Mouse (Mus musculus) myocyte (in vitro differentiated cells): Measurements from ENCODE around the gene Rgs6.

ENCODE experiments used
- CEBPB ChIP-seq: IDR thresholded peaks from 2 replicates; pipeline ENCODE4 v1.6.1; 2011; ENCODE audit warnings: mild to moderate bottlenecking, moderate library complexity; ENCODE audit not compliant: poor library complexity, insufficient read depth, severe bottlenecking
- E2F4 ChIP-seq: IDR thresholded peaks from one replicate; pipeline ENCODE4 v1.6.1; 2011; ENCODE audit warnings: mild to moderate bottlenecking, control low read depth, moderate library complexity; ENCODE audit not compliant: insufficient read depth
- MAX ChIP-seq: IDR thresholded peaks from one replicate; pipeline ENCODE4 v1.6.1; 2011; ENCODE audit warnings: low read depth, mild to moderate bottlenecking, control low read depth
- MYOD1 ChIP-seq, 3 experiments: IDR thresholded peaks; one replicate each; pipeline ENCODE4 v1.6.1; 2011; ENCODE audit warnings: control low read depth in 2 of 3, low read depth in 2 of 3, mild to moderate bottlenecking in 2 of 3, moderate library complexity in 1 of 3; ENCODE audit not compliant: insufficient read length in 2 of 3, control insufficient read depth in 1 of 3
- MYOG ChIP-seq, 3 experiments: IDR thresholded peaks; one replicate each; pipeline ENCODE4 v1.6.1; 2011; ENCODE audit warnings: control low read depth in 2 of 3, low read depth in 2 of 3, mild to moderate bottlenecking in 2 of 3; ENCODE audit not compliant: insufficient read length in 2 of 3, control insufficient read depth in 1 of 3, insufficient read depth in 1 of 3
- POLR2A ChIP-seq: IDR thresholded peaks from one replicate; pipeline ENCODE4 v1.6.1; 2011; ENCODE audit warnings: low read depth, mild to moderate bottlenecking, control low read depth, moderate library complexity; ENCODE audit not compliant: insufficient read length
- POLR2AphosphoS2 ChIP-seq: IDR thresholded peaks from one replicate; pipeline ENCODE4 v1.6.1; 2011; ENCODE audit warnings: low read depth, control low read depth; ENCODE audit not compliant: insufficient read length
- SRF ChIP-seq: IDR thresholded peaks from one replicate; pipeline ENCODE4 v1.6.1; 2011; ENCODE audit warnings: low read depth; ENCODE audit not compliant: control insufficient read depth, insufficient read length
- TCF12 ChIP-seq: IDR thresholded peaks from one replicate; pipeline ENCODE4 v1.6.1; 2011; ENCODE audit warnings: mild to moderate bottlenecking, control low read depth; ENCODE audit not compliant: poor library complexity, insufficient read depth, severe bottlenecking
- USF1 ChIP-seq: IDR thresholded peaks from one replicate; pipeline ENCODE4 v1.6.1; 2011; ENCODE audit warnings: low read depth, mild to moderate bottlenecking, control low read depth, moderate library complexity

- no peak for TF ChIP-seq POLR2A
- no peak for TF ChIP-seq MAX
- no peak for TF ChIP-seq POLR2AphosphoS2
- no peak for TF ChIP-seq SRF
- no peak for TF ChIP-seq E2F4
- TF ChIP-seq USF1 = no peak
- TF ChIP-seq MYOD1 (IDR thresholded peaks at IDR 0.05; ENCODE audit: control insufficient read depth in 1 of 3, insufficient read length in 2 of 3, low read depth in 2 of 3) = no peak
- TF ChIP-seq CEBPB = no peak
- no peak for TF ChIP-seq TCF12
- TF ChIP-seq MYOG (IDR thresholded peaks at IDR 0.05; ENCODE audit: control insufficient read depth in 1 of 3, insufficient read depth in 1 of 3, insufficient read length in 2 of 3, low read depth in 2 of 3) = no peak
Measured at GRCm38 (mm10) chr12:82987661-82988060, 399.6 kb downstream of the Rgs6 start.
